Mouse (Mus musculus) cerebellum, adult (tissue): ENCODE results near the gene Prickle1.
A peak's percentile ranks its signal among the peaks of the same experiment; 100 is the strongest.

Experiments used
- ATAC-seq: cut with Nextera tagmentation; 2 replicates; pipeline ENCODE4 v1.9.2; 2017; ENCODE audit warnings: mild to moderate bottlenecking, moderate library complexity, mixed read lengths; ENCODE audit not compliant: insufficient number of reproducible peaks, low FRiP score, low TSS enrichment

Gene Prickle1

GRCm38 (mm10) chr15:93594888-93595698, 598 bp downstream of the Prickle1 start:
- ATAC-seq = peak; percentile 46

- no peak for ATAC-seq
Observed at GRCm38 (mm10) chr15:93594296-93594887, 1.3 kb downstream of the Prickle1 start.

- ATAC-seq = no peak
Observed at GRCm38 (mm10) chr15:93592596-93592995, 3.1 kb downstream of the Prickle1 start.

- no peak; the same call in 1 of the 2 replicates for ATAC-seq
Observed at GRCm38 (mm10) chr15:93591831-93592321, 3.8 kb downstream of the Prickle1 start.

- no peak for ATAC-seq
Observed at GRCm38 (mm10) chr15:93591371-93591770, 4.3 kb downstream of the Prickle1 start.

- ATAC-seq = no peak
Observed at GRCm38 (mm10) chr15:93588401-93588800, 7.3 kb downstream of the Prickle1 start.

- no peak for ATAC-seq
Observed at GRCm38 (mm10) chr15:93587660-93588059, 8.0 kb downstream of the Prickle1 start.

- ATAC-seq = no peak
Observed at GRCm38 (mm10) chr15:93583051-93583450, 12.6 kb downstream of the Prickle1 start.

- ATAC-seq = no peak
Observed at GRCm38 (mm10) chr15:93581736-93582135, 14.0 kb downstream of the Prickle1 start.

- ATAC-seq = no peak
Observed at GRCm38 (mm10) chr15:93579899-93580298, 15.8 kb downstream of the Prickle1 start.

- no peak for ATAC-seq
Observed at GRCm38 (mm10) chr15:93579100-93579499, 16.6 kb downstream of the Prickle1 start.

GRCm38 (mm10) chr15:93576361-93576760, 19.3 kb downstream of the Prickle1 start:
- ATAC-seq = no peak

GRCm38 (mm10) chr15:93575884-93576283, 19.8 kb downstream of the Prickle1 start:
- peak; percentile 60 for ATAC-seq

- no peak for ATAC-seq
Observed at GRCm38 (mm10) chr15:93572889-93573288, 22.8 kb downstream of the Prickle1 start.

GRCm38 (mm10) chr15:93570881-93571495, 24.7 kb downstream of the Prickle1 start:
- ATAC-seq = no peak

GRCm38 (mm10) chr15:93568911-93569310, 26.8 kb downstream of the Prickle1 start:
- ATAC-seq = no peak

- no peak for ATAC-seq
Observed at GRCm38 (mm10) chr15:93567546-93568307, 28.0 kb downstream of the Prickle1 start.

- no peak for ATAC-seq
Observed at GRCm38 (mm10) chr15:93563491-93563890, 32.2 kb downstream of the Prickle1 start.

- ATAC-seq = no peak
Observed at GRCm38 (mm10) chr15:93561540-93561939, 34.2 kb downstream of the Prickle1 start.

GRCm38 (mm10) chr15:93558421-93558820, 37.3 kb downstream of the Prickle1 start:
- ATAC-seq = peak; percentile 96
